Mouse (Mus musculus): ENCODE results near the gene Ptpro.

- TF ChIP-seq E2F4 (IDR thresholded peaks at IDR 0.05; ENCODE audit: insufficient replicate concordance, low read depth, low read length) (no peak), POLR2A (IDR thresholded peaks at IDR 0.05; ENCODE audit: low read depth, low read length) (no peak), SIN3A (IDR thresholded peaks at IDR 0.05; ENCODE audit: low read length) (no peak), CTCF (conservative IDR thresholded peaks at IDR 0.05 in 1 of 2, IDR thresholded peaks at IDR 0.05 in 1 of 2; ENCODE audit: low read depth in 2 of 2, low read length in 2 of 2) (no peak), MAFK (IDR thresholded peaks at IDR 0.05; ENCODE audit: insufficient replicate concordance, low read length) (no peak), NELFE (IDR thresholded peaks at IDR 0.05; ENCODE audit: low read depth, low read length) (no peak), CHD1 (IDR thresholded peaks at IDR 0.05; ENCODE audit: low read depth, low read length) (no peak), RAD21 (IDR thresholded peaks at IDR 0.05; ENCODE audit: low read depth, low read length) (no peak)
Measured at GRCm38 (mm10) chr6:137470901-137471598, 218.9 kb downstream of the Ptpro start.
